Mouse (Mus musculus): Measurements from ENCODE around the gene Olfr314.

DNA sequence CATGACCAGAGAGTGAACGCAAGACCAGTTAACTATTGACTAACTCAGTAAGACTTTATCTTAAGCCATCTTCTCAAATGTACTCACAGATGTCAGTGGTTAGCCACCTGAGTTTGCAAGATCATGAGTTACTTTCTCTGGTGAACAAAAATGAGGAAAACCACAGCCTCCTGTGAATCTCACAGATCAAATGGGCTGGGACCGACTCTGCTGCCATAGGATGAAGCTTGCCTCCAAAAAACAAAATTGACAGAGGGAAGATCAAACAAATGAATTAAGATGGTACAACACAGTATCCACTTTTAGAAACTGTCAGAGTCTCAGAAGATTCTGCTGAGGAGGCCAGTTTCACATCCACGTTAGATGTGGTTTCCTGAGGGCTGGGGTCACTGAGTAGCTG is 47.0 kb downstream of the Olfr314 start:
- TF ChIP-seq POLR2A (IDR thresholded peaks at IDR 0.05; ENCODE audit: low read depth, low read length), result no peak
- TF ChIP-seq CTCF (conservative IDR thresholded peaks at IDR 0.05; ENCODE audit: insufficient read depth, insufficient read length, low read depth, low read length), result no peak
